Mouse (Mus musculus) intestine, embryonic 15.5 days (tissue): ENCODE data around the gene Hspb9. TPM values are rescaled to one million over a fixed set of nuclear protein-coding genes. Genes with fewer than 3 reads are reported as not detected.

Experiments
- ATAC-seq: fragments of 200-750 bp; cut with Nextera tagmentation; 2 replicates; pipeline ENCODE4 v1.8.0; 2017; ENCODE audit warnings: moderate TSS enrichment, moderate library complexity
- H3K27ac ChIP-seq: fragments of 300-500 bp; sonication (generic); 2 replicates; pipeline ENCODE4 v1.5.1; 2015; ENCODE audit warnings: mild to moderate bottlenecking, inconsistent platforms
- H3K27me3 ChIP-seq: fragments of 300-500 bp; sonication (generic); replicated peaks from 2 replicates; pipeline ENCODE4 v1.6.1; 2015; ENCODE audit warnings: inconsistent platforms
- H3K36me3 ChIP-seq: fragments of 300-500 bp; sonication (generic); 2 replicates; pipeline ENCODE4 v1.6.1; 2015; ENCODE audit warnings: inconsistent platforms
- H3K4me1 ChIP-seq: fragments of 300-500 bp; sonication (generic); replicated peaks from 2 replicates; pipeline ENCODE4 v1.6.1; 2015; ENCODE audit warnings: inconsistent platforms
- H3K4me2 ChIP-seq: fragments of 300-500 bp; sonication (generic); replicated peaks from 2 replicates; pipeline ENCODE4 v1.6.1; 2015; ENCODE audit warnings: mild to moderate bottlenecking, inconsistent platforms
- H3K4me3 ChIP-seq: fragments of 300-500 bp; sonication (generic); replicated peaks from 2 replicates; pipeline ENCODE4 v1.5.1; 2015; ENCODE audit warnings: inconsistent platforms
- H3K9ac ChIP-seq: fragments of 300-500 bp; sonication (generic); 2 replicates; pipeline ENCODE4 v1.6.1; 2015; ENCODE audit warnings: inconsistent platforms
- H3K9me3 ChIP-seq: fragments of 300-500 bp; sonication (generic); 2 replicates; pipeline ENCODE4 v1.6.1; 2016; ENCODE audit warnings: inconsistent platforms
- WGBS: fragments of 180-500 bp; shearing (Covaris S2); methylation state at CpG from one replicate; pipeline ENCODE4 v1.1.7; 2015; 5-methylcytosine and 5-hydroxymethylcytosine counted together
- polyA plus RNA-seq: library from polyadenylated mRNA; unstranded; fragments of >200 nt; fragmentation: Nextera tagmentation; extraction: Ambion mirVana; gene quantifications from 2 replicates; pipeline ENCODE4 v1.2.1, GENCODE M21; 2015

The Hspb9 gene
- polyA plus RNA-seq, 1 experiment from 2014 or later: 0.54 TPM

DNA sequence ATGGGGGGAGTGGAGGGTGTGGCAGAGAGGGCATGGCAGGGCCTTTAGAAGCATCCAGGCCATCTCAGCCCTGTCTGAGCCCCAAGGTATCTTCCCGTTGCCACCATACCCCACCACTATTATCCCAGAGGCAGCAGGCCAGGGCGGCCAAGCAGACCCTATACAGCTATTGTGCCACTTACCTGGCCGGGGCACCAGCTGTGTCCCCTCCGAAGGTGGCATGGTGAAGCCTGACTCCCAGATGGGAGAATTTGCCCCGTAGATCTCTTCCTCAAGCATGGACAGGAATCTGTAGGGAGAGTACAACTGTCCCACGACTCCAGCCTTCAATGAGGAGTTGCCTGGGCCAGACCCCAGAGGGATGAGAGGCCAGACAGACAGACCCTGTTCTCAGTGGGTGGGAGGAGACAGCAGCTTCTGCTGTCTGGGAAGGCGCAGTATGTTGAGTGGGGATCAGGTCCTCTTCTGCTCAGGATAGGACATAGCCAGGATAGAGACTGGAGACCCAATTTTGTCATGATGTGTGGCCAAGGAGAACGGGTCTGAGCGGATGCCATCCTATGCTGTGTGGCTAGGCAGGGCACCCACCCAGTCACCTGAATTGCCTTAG lies 4.3 kb upstream of the Hspb9 start:
- peaks cover 21% of the 10 kb centered on the region for H3K4me1 ChIP-seq
- 93% methylated on average over 9 of the region's 9 CpGs for WGBS
- H3K4me3 ChIP-seq: no peak overlapping the region
- no peaks in the 10 kb centered on the region for H3K27me3 ChIP-seq
- H3K4me2 ChIP-seq: no peak overlapping the region
- H3K27ac ChIP-seq: no peak overlapping the region
- no peak overlapping the region for H3K9ac ChIP-seq
- no peak for ATAC-seq
- H3K9me3 ChIP-seq: no peaks in the 10 kb centered on the region
- peaks cover 49% of the 10 kb centered on the region for H3K36me3 ChIP-seq

DNA sequence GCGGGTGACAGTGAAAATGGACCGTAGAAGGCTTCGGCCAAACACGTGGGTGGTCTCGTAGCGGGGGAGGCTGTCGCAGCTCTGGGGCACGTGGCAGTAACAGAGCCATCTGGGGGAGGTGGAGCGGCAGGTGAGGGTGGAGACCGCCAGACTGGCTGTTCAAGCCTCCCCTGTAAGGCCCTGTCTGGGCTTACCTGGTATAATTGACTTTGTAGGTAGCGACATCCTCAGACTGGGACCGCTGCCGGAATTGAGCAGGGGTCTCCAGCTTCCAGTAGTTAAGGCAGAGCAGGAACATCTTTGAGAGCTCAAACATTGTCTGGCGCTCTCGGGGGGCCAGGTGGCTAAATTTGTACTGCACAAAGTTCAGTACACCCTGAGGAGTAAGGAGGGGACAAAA lies 3.1 kb upstream of the Hspb9 start:
- H3K9ac ChIP-seq: no peak overlapping the region
- peaks cover 21% of the 10 kb centered on the region for H3K4me1 ChIP-seq
- no peak overlapping the region for H3K4me3 ChIP-seq
- peaks cover 42% of the 10 kb centered on the region for H3K36me3 ChIP-seq
- ATAC-seq: no peak
- 88% methylated on average over 15 of the region's 15 CpGs for WGBS
- no peak overlapping the region for H3K4me2 ChIP-seq
- H3K27me3 ChIP-seq: no peaks in the 10 kb centered on the region
- no peak overlapping the region for H3K27ac ChIP-seq
- no peaks in the 10 kb centered on the region for H3K9me3 ChIP-seq

DNA sequence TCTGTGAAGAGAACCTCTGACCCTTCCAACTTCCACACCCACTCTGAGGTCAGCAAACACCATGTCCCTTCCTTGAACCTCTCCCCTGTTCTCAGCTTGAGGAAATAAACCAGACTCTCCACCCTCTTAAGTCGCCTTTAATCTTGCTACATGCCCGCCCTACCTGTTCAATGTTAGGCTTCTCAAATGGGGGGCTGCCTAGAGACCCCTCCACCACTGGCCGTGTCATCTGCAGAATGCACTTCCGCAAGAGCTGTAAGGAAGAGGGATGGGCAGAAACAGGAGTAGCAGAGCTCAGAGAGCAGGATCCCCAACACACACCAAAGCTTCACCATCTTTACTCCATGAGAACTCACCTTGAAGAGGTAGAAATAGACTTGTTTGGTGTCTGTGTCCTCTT lies 2.7 kb upstream of the Hspb9 start:
- H3K27ac ChIP-seq: no peak overlapping the region
- H3K4me2 ChIP-seq: peak overlapping the region; percentile 77
- no peaks in the 10 kb centered on the region for H3K27me3 ChIP-seq
- no peak for ATAC-seq
- 73% methylated on average over 4 of the region's 4 CpGs for WGBS
- peak overlapping the region; percentile 99; the same call in 1 of the 2 replicates for H3K4me3 ChIP-seq
- peaks cover 21% of the 10 kb centered on the region for H3K4me1 ChIP-seq
- no peak overlapping the region for H3K9ac ChIP-seq
- H3K36me3 ChIP-seq: peaks cover 42% of the 10 kb centered on the region
- H3K9me3 ChIP-seq: no peaks in the 10 kb centered on the region

DNA sequence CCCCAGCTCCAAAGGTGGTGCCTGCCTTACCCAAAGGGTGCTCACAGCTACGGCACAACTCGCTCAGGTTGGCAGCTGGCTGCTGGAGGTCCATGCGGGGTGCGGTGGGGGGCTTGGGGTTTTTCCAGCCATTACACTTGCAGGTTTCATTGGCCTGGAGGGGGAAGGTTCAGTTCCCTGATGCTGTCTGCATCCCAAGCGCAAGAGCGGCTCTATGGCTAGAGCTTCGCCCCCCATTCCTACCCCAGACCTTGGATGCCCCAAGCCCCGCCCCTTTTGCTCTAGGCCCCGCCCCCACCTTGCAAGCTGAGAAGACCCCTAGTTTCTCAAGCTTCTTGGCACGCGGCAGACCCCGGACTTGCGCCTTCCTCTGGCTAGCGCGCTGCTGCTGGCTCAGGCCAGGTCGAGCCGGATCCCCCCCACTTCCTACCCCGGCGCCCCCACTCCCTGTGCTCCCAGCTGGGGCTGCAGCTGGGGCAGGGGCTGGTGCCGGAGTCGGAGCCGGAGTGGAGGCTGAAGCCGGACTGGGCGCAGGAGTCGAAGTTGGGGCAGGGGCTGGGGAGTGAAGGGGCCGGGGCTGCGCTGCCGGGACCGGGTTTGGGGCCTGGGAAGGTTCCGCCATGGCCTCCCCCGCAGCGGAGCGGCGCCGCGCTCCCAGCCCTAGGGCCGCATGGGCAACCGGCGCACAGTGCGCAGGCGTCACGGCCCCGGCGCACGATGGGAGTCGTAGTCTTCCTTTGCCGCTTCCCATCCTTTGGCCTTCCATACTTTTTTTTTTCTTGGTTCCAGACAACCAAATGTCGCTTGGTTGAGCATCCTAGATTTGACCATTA lies 1.7 kb upstream of the Hspb9 start, which contains the start of gene Kat2a:
Gene Kat2a, minus strand, starts transcription at position 683 of the 833 bp plus-strand sequence.
- Histone ChIP-seq H3K36me3 (peaks cover 40% of the 10 kb centered on the region), H3K9me3 (no peaks in the 10 kb centered on the region), H3K27ac (peak within 1 kb of the TSS; percentile 72), H3K4me2 (peak within 1 kb of the TSS; percentile 77), H3K4me3 (peak within 1 kb of the TSS; percentile 99), H3K27me3 (no peaks in the 10 kb centered on the region), H3K9ac (peak within 1 kb of the TSS; percentile 99), H3K4me1 (peaks cover 21% of the 10 kb centered on the region)
- WGBS: under 1% methylated on average over 48 of the region's 48 CpGs
- peak; percentile 87 for ATAC-seq

DNA sequence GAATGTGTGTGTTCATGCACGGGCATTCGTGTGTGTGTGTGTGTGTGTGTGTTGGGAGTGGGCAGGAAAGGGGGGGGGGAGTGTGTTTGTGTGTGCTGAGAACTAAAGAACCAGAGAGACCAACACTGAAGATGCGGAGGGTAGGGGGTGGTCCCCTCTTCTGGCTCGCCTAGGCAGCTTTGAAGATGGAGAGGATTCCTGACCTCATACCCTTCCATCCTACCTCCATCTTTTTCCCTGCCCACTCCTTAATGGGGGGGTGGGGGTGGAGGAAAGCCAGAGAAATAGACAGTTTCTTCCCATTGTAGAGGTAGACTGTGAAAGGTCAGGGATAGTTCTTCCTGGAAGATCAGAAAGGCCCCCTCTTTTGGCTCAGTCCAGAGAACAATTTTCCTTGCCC lies 476 bp upstream of the Hspb9 start:
- no peaks in the 10 kb centered on the region for H3K9me3 ChIP-seq
- peak overlapping the region; percentile 52 for H3K27ac ChIP-seq
- H3K4me3 ChIP-seq: no peak overlapping the region
- H3K4me1 ChIP-seq: peaks cover 21% of the 10 kb centered on the region
- no peaks in the 10 kb centered on the region for H3K27me3 ChIP-seq
- ATAC-seq: no peak
- H3K4me2 ChIP-seq: peak overlapping the region; percentile 62
- H3K9ac ChIP-seq: peak overlapping the region; percentile 17; the same call in 1 of the 2 replicates
- H3K36me3 ChIP-seq: peaks cover 37% of the 10 kb centered on the region
- WGBS: 75% methylated on average over 4 of the region's 4 CpGs

DNA sequence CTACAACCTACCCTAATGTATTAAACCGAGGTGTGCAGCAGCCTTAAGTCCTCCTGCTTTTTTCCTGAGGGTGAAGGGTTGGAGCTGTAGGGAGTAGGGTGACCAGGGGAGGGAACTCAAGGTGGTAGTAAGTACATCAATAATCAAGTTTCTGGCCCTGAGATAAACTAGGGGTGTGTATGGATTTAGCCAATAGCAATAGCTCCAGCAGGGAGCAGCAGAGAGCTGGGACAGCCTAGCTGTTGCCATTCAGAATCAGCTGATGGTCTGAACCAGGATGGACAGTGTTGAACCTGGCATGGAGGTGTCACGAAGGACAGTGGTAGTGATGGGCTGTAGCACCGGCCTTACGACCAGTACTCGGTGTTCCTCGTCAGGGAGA lies 875 bp downstream of the Hspb9 start:
- Histone ChIP-seq H3K36me3 (peaks cover 28% of the 10 kb centered on the region), H3K9ac (no peak overlapping the region), H3K27ac (peak overlapping the region; percentile 52; the same call in 1 of the 2 replicates), H3K4me2 (peak overlapping the region; percentile 62), H3K9me3 (no peaks in the 10 kb centered on the region), H3K27me3 (no peaks in the 10 kb centered on the region), H3K4me1 (peaks cover 21% of the 10 kb centered on the region), H3K4me3 (no peak overlapping the region)
- 53% methylated on average over 6 of the region's 6 CpGs for WGBS
- ATAC-seq: no peak

DNA sequence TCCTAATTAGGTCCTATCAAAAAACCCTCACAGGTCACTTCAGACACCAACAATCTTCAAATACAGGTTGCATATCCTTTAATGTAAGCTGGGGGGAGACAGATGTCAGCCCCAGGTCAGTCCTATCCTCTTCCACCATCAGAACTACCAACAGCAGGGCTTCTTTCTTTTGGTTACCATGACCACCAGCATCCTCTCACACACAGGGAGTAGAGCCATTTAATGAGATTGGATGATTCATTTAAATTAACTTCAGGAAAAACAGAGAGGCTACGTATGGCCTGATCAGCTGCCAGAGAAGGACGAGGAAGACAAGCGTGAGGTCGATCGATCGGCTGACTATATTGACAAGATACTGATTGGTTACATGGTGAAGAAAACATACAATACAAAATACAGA lies 1.3 kb downstream of the Hspb9 start:
- peaks cover 26% of the 10 kb centered on the region for H3K36me3 ChIP-seq
- 93% methylated on average over 6 of the region's 6 CpGs for WGBS

DNA sequence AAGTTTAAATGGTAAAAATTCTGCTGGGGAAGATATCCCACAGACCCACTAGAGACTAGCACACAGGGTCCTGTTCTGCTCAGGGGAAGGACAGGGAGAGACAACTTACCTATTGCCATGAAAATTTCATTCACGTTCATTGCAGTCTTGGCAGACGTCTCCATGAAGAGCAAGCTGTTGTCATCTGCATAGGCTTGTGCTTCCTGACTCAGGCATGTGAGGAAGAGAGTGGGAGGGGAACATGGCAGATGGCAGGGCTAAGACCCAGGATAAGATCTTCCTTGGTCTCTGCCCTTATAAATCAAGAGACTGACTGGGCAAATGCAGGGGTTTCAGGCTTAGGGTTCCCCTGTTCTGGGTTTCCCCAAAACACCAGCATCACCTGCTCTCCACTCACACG lies 3.0 kb downstream of the Hspb9 start:
- 81% methylated on average over 3 of the region's 3 CpGs for WGBS
- no peak for ATAC-seq
- no peak overlapping the region for H3K4me3 ChIP-seq
- no peak overlapping the region for H3K9ac ChIP-seq
- H3K4me2 ChIP-seq: no peak overlapping the region
- no peak overlapping the region for H3K27ac ChIP-seq
- peaks cover 22% of the 10 kb centered on the region for H3K4me1 ChIP-seq
- H3K27me3 ChIP-seq: no peaks in the 10 kb centered on the region
- no peaks in the 10 kb centered on the region for H3K9me3 ChIP-seq
- peaks cover 23% of the 10 kb centered on the region for H3K36me3 ChIP-seq

More for the DNA sequence above, 1.3 kb downstream of the Hspb9 start:
- Histone ChIP-seq H3K9ac (no peak overlapping the region), H3K4me3 (no peak overlapping the region), H3K4me2 (no peak overlapping the region), H3K27ac (no peak overlapping the region), H3K9me3 (no peaks in the 10 kb centered on the region), H3K4me1 (peaks cover 21% of the 10 kb centered on the region), H3K27me3 (no peaks in the 10 kb centered on the region)
- no peak for ATAC-seq

DNA sequence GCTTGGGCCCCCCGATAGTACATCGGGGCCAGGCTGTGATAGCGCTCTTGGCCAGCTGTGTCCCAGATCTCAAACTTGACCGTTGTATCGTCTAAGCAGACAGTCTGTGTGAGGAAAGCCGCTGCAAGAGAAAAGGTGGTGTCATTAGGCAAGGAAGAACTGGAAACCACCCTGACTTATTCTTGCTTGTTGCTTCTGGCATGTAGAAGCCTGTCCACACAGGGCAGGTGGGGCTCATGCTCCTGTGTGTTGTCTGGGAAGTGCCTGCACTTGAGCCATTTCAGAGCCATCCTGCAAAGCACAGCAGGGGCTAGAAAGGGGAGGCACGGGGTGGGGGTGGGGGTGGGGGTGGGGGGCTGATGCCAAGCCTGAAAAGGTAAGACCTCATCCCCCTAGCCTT lies 4.8 kb downstream of the Hspb9 start:
- Histone ChIP-seq H3K4me3 (no peak overlapping the region), H3K9ac (no peak overlapping the region), H3K9me3 (no peaks in the 10 kb centered on the region), H3K27ac (no peak overlapping the region), H3K36me3 (peaks cover 23% of the 10 kb centered on the region), H3K27me3 (no peaks in the 10 kb centered on the region), H3K4me1 (peaks cover 24% of the 10 kb centered on the region), H3K4me2 (no peak overlapping the region)
- WGBS: 97% methylated on average over 6 of the region's 7 CpGs
- ATAC-seq: no peak

DNA sequence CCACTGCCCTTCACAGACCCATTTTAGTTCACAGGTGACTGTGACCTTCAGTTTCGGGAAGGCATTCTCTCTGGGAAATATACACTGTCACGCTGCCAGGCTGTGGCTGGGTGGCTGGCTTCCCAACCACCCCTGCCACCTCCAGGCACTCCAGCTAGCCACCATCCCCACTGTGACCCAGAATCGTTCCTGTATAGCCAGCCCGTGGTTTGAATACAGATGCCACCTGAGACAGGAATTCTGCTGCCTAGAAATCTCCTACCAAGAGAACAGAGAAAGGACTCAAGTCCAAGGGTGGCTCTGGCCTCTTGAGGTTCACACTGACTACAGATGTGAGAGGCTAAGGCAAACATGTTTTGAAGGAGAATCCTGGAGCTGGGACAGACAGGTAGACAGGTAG lies 5.2 kb downstream of the Hspb9 start:
- no peak overlapping the region for H3K4me3 ChIP-seq
- 88% methylated on average over 4 of the region's 4 CpGs for WGBS
- peaks cover 20% of the 10 kb centered on the region for H3K4me1 ChIP-seq
- no peak overlapping the region for H3K9ac ChIP-seq
- H3K4me2 ChIP-seq: no peak overlapping the region
- H3K27ac ChIP-seq: no peak overlapping the region
- peaks cover 23% of the 10 kb centered on the region for H3K36me3 ChIP-seq
- H3K9me3 ChIP-seq: no peaks in the 10 kb centered on the region
- H3K27me3 ChIP-seq: no peaks in the 10 kb centered on the region
- ATAC-seq: no peak

DNA sequence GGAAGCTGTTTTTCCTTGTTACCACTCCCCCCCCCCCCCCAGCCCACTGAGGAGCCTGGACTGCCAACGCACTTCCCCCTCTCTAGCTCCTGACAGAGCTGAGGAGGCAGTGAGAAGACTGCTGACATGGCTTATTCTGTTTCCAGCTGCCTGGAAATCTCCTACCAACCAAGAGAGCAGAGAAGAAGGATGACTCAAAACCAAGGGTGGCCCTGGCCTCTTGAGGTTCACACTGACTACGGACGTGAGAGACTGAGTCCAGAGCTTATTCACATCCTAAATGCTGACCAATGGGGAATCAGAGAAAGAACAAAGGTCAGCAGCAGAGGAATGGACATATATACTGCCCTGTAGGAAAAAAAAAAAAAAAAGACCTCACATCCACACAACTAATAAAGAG lies 5.7 kb downstream of the Hspb9 start:
- no peak overlapping the region for H3K4me3 ChIP-seq
- no peaks in the 10 kb centered on the region for H3K9me3 ChIP-seq
- H3K9ac ChIP-seq: no peak overlapping the region
- ATAC-seq: no peak
- H3K4me2 ChIP-seq: no peak overlapping the region
- H3K4me1 ChIP-seq: peaks cover 20% of the 10 kb centered on the region
- no peak overlapping the region for H3K27ac ChIP-seq
- H3K27me3 ChIP-seq: no peaks in the 10 kb centered on the region
- peaks cover 23% of the 10 kb centered on the region for H3K36me3 ChIP-seq
- WGBS: 73% methylated on average over 3 of the region's 3 CpGs

DNA sequence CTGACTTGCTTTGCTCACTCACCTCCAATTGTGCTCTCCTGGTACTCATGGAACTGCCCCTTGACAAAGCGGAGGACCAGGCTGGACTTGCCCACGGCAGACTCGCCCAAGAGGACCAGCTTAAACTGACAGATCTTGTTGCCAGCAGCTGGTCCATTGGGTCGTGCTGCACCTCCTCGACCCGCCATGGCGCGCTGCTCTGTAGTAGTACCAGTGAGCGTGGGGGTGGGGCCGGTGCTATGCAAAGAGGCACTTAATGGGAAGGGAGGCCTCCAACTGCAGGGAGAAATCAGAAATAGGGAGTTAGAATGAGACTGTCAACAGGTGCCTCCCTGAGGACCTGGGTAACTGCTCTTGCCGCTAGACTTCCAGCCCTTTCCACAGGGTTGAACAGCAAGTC lies 6.2 kb downstream of the Hspb9 start:
- Histone ChIP-seq H3K9me3 (no peaks in the 10 kb centered on the region), H3K4me1 (peaks cover 26% of the 10 kb centered on the region), H3K36me3 (peaks cover 23% of the 10 kb centered on the region), H3K27ac (no peak overlapping the region), H3K27me3 (no peaks in the 10 kb centered on the region), H3K9ac (no peak overlapping the region), H3K4me2 (no peak overlapping the region), H3K4me3 (no peak overlapping the region)
- no peak for ATAC-seq
- WGBS: 88% methylated on average over 11 of the region's 11 CpGs

DNA sequence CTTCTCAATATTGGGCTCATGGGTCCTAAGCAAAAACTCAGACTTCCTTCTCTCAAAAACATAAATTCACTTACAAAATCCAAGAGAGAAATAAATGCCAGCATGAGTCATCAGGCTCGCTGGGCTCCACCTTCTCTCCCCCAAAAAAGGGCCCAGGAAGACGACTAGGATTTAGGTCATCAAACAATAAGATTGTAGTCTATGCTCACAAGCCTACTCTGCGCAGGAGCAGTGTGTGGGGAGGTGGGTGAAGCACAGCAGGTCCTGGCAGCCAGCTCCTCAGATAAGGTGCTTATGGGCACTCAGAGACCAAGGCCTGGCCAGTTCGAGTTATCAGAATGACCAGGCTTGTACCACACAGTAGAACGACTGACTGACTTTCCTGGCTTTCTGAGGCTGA lies 6.7 kb downstream of the Hspb9 start:
- H3K4me1 ChIP-seq: peaks cover 31% of the 10 kb centered on the region
- H3K9me3 ChIP-seq: no peaks in the 10 kb centered on the region
- H3K36me3 ChIP-seq: peaks cover 22% of the 10 kb centered on the region
- no peak for ATAC-seq
- no peak overlapping the region for H3K27ac ChIP-seq
- H3K4me2 ChIP-seq: no peak overlapping the region
- no peaks in the 10 kb centered on the region for H3K27me3 ChIP-seq
- WGBS: 74% methylated on average over 5 of the region's 5 CpGs
- no peak overlapping the region for H3K4me3 ChIP-seq
- H3K9ac ChIP-seq: no peak overlapping the region
